Mouse (Mus musculus) heart, embryonic 11.5 days (tissue): ENCODE measurements around the gene Bves. TPM values are rescaled to one million over a fixed set of nuclear protein-coding genes. Genes with fewer than 3 reads are reported as not detected.

Source experiments
- ATAC-seq: fragments of 200-750 bp; cut with Nextera tagmentation; replicated peaks from 2 replicates; pipeline ENCODE4 v1.8.0; 2017; ENCODE audit warnings: moderate library complexity; ENCODE audit not compliant: insufficient number of reproducible peaks, low FRiP score, low TSS enrichment
- H3K27ac ChIP-seq: fragments of 300-500 bp; sonication (generic); 2 replicates; pipeline ENCODE4 v1.5.1; 2014; ENCODE audit warnings: mild to moderate bottlenecking, low read depth, low read length
- H3K27me3 ChIP-seq: fragments of 300-500 bp; sonication (generic); 2 replicates; pipeline ENCODE4 v1.6.1; 2014; ENCODE audit warnings: mild to moderate bottlenecking, low read length, mixed read lengths; ENCODE audit not compliant: control insufficient read depth, insufficient read depth
- H3K36me3 ChIP-seq: fragments of 300-500 bp; sonication (generic); 2 replicates; pipeline ENCODE4 v1.6.1; 2014; ENCODE audit warnings: mild to moderate bottlenecking, low read length, moderate library complexity, mixed read lengths; ENCODE audit not compliant: control insufficient read depth, insufficient read depth
- H3K4me1 ChIP-seq: fragments of 300-500 bp; sonication (generic); 2 replicates; pipeline ENCODE4 v1.6.1; 2014; ENCODE audit warnings: low read length; ENCODE audit not compliant: control insufficient read depth, insufficient read depth
- H3K4me2 ChIP-seq: fragments of 300-500 bp; sonication (generic); 2 replicates; pipeline ENCODE4 v1.6.1; 2014; ENCODE audit warnings: mild to moderate bottlenecking, moderate library complexity
- H3K4me3 ChIP-seq: fragments of 300-500 bp; sonication (generic); 2 replicates; pipeline ENCODE4 v1.5.1; 2014; ENCODE audit warnings: low read depth, low read length
- H3K9ac ChIP-seq: fragments of 300-500 bp; sonication (generic); 2 replicates; pipeline ENCODE4 v1.6.1; 2014; ENCODE audit warnings: mild to moderate bottlenecking, low read depth, low read length, moderate library complexity
- H3K9me3 ChIP-seq: fragments of 300-500 bp; sonication (generic); replicated peaks from 2 replicates; pipeline ENCODE4 v1.6.1; 2016; ENCODE audit warnings: low read length; ENCODE audit not compliant: control insufficient read depth
- WGBS: fragments of 180-500 bp; shearing (Covaris S2); extraction: QIAGEN DNeasy Blood & Tissue Kit; methylation state at CpG from one replicate; pipeline ENCODE4 v1.1.7; 2014; ENCODE audit not compliant: insufficient replicate concordance; 5-methylcytosine and 5-hydroxymethylcytosine counted together
- polyA plus RNA-seq: library from polyadenylated mRNA; unstranded; fragments of >200 nt; fragmentation: Nextera tagmentation; extraction: Ambion mirVana; gene quantifications from 2 replicates; pipeline ENCODE4 v1.2.1, GENCODE M21; 2014

Bves gene
- polyA plus RNA-seq, 1 experiment from 2014 or later: 48.6 TPM

GRCm38 (mm10) chr10:45303315-45304036, 32.1 kb upstream of the Bves start:
- no peaks in the 10 kb centered on the region for H3K36me3 ChIP-seq
- H3K9me3 ChIP-seq: no peaks in the 10 kb centered on the region
- H3K27me3 ChIP-seq: no peaks in the 10 kb centered on the region
- no peak overlapping the region for H3K9ac ChIP-seq
- 49% methylated on average over 14 of the region's 14 CpGs for WGBS
- no peaks in the 10 kb centered on the region; the same call in 1 of the 2 replicates for H3K4me1 ChIP-seq
- no peak overlapping the region for H3K27ac ChIP-seq
- ATAC-seq: no peak
- no peak overlapping the region for H3K4me3 ChIP-seq
- H3K4me2 ChIP-seq: no peak overlapping the region

GRCm38 (mm10) chr10:45305173-45305572, 30.4 kb upstream of the Bves start:
- Histone ChIP-seq H3K4me3 (no peak overlapping the region), H3K27ac (no peak overlapping the region), H3K36me3 (no peaks in the 10 kb centered on the region), H3K4me2 (no peak overlapping the region), H3K27me3 (no peaks in the 10 kb centered on the region), H3K9me3 (no peaks in the 10 kb centered on the region), H3K9ac (no peak overlapping the region), H3K4me1 (no peaks in the 10 kb centered on the region; the same call in 1 of the 2 replicates)
- WGBS: 81% methylated on average over 5 of the region's 5 CpGs
- no peak for ATAC-seq

- no peak overlapping the region for H3K9ac ChIP-seq
- H3K36me3 ChIP-seq: peaks cover under 1% of the 10 kb centered on the region
- H3K4me1 ChIP-seq: no peaks in the 10 kb centered on the region
- H3K9me3 ChIP-seq: no peaks in the 10 kb centered on the region
- no peaks in the 10 kb centered on the region for H3K27me3 ChIP-seq
- no peak overlapping the region for H3K27ac ChIP-seq
- no peak for ATAC-seq
- H3K4me2 ChIP-seq: no peak overlapping the region
- 72% methylated on average over 5 of the region's 5 CpGs for WGBS
- H3K4me3 ChIP-seq: no peak overlapping the region
These were observed 24.4 kb upstream of the Bves start for GRCm38 (mm10) chr10:45311129-45311528.

GRCm38 (mm10) chr10:45311624-45312023, 23.9 kb upstream of the Bves start:
- no peak for ATAC-seq
- WGBS: 80% methylated on average over 7 of the region's 7 CpGs
- Histone ChIP-seq H3K27me3 (no peaks in the 10 kb centered on the region), H3K9ac (no peak overlapping the region), H3K36me3 (peaks cover 4% of the 10 kb centered on the region), H3K9me3 (no peaks in the 10 kb centered on the region), H3K4me3 (no peak overlapping the region), H3K4me2 (no peak overlapping the region), H3K4me1 (no peaks in the 10 kb centered on the region), H3K27ac (no peak overlapping the region)

GRCm38 (mm10) chr10:45314865-45315264, 20.7 kb upstream of the Bves start:
- peaks cover 9% of the 10 kb centered on the region for H3K36me3 ChIP-seq
- no peaks in the 10 kb centered on the region for H3K27me3 ChIP-seq
- no peak overlapping the region for H3K4me2 ChIP-seq
- H3K27ac ChIP-seq: no peak overlapping the region
- no peaks in the 10 kb centered on the region for H3K4me1 ChIP-seq
- H3K9me3 ChIP-seq: no peaks in the 10 kb centered on the region
- WGBS: 93% methylated on average over 16 of the region's 16 CpGs
- no peak overlapping the region for H3K4me3 ChIP-seq
- ATAC-seq: no peak
- no peak overlapping the region for H3K9ac ChIP-seq

- H3K4me3 ChIP-seq: no peak overlapping the region
- no peak overlapping the region for H3K27ac ChIP-seq
- H3K36me3 ChIP-seq: peaks cover 9% of the 10 kb centered on the region
- H3K4me2 ChIP-seq: no peak overlapping the region
- no peaks in the 10 kb centered on the region for H3K9me3 ChIP-seq
- no peak overlapping the region for H3K9ac ChIP-seq
- H3K4me1 ChIP-seq: no peaks in the 10 kb centered on the region
- no peaks in the 10 kb centered on the region for H3K27me3 ChIP-seq
- no peak; the same call in 1 of the 2 replicates for ATAC-seq
- WGBS: 76% methylated on average over 5 of the region's 5 CpGs
These were observed 16.6 kb upstream of the Bves start for GRCm38 (mm10) chr10:45318922-45319321.

GRCm38 (mm10) chr10:45320296-45320695, 15.3 kb upstream of the Bves start:
- Histone ChIP-seq H3K4me2 (no peak overlapping the region), H3K27ac (no peak overlapping the region), H3K4me1 (no peaks in the 10 kb centered on the region), H3K27me3 (no peaks in the 10 kb centered on the region), H3K9ac (no peak overlapping the region), H3K9me3 (no peaks in the 10 kb centered on the region), H3K4me3 (no peak overlapping the region), H3K36me3 (peaks cover 9% of the 10 kb centered on the region)
- WGBS: 74% methylated on average over 3 of the region's 3 CpGs
- ATAC-seq: no peak

GRCm38 (mm10) chr10:45324159-45324558, 11.4 kb upstream of the Bves start:
- ATAC-seq: no peak
- Histone ChIP-seq H3K4me2 (no peak overlapping the region), H3K27me3 (no peaks in the 10 kb centered on the region), H3K9ac (no peak overlapping the region), H3K36me3 (no peaks in the 10 kb centered on the region), H3K27ac (no peak overlapping the region), H3K4me1 (no peaks in the 10 kb centered on the region), H3K9me3 (no peaks in the 10 kb centered on the region), H3K4me3 (no peak overlapping the region)
- WGBS: 48% methylated on average over 1 of the region's 1 CpGs
